Mouse (Mus musculus) heart, adult 18-20 months (tissue): ENCODE results near the gene Tcte2. TPM values are rescaled to one million over a fixed set of nuclear protein-coding genes. Genes with fewer than 3 reads are reported as not detected.
"Not testable (repeated sequence)": the region's sequence is repeated elsewhere in the genome, so short reads cannot be mapped to it uniquely, and the experiment has no call there.

Experiments
- DNase-seq, 2 experiments: peaks; one replicate each; pipeline ENCODE4 v3.0.0; 2021 to 2022; ENCODE audit warnings: mixed read lengths in 1 of 2
- long read RNA-seq, 2 experiments: library from polyadenylated mRNA; stranded (forward); transcript quantifications; one replicate each; pipeline ENCODE4 v2.0.0; 2021
- total RNA-seq, 2 experiments: library from RNA; stranded (reverse); gene quantifications; 2 replicates each; pipeline ENCODE4 v1.2.3; 2021

The Tcte2 gene
- 1 to 10 TPM; 4.7 to 6.0 TPM for total RNA-seq
- long read RNA-seq, experiment 1, partial matches to known transcripts = 0 of 1 reads
- long read RNA-seq, experiment 1, other reads (novel, unspliced or antisense) = 1 of 1 reads
- long read RNA-seq, experiment 2 = 0 reads

DNA sequence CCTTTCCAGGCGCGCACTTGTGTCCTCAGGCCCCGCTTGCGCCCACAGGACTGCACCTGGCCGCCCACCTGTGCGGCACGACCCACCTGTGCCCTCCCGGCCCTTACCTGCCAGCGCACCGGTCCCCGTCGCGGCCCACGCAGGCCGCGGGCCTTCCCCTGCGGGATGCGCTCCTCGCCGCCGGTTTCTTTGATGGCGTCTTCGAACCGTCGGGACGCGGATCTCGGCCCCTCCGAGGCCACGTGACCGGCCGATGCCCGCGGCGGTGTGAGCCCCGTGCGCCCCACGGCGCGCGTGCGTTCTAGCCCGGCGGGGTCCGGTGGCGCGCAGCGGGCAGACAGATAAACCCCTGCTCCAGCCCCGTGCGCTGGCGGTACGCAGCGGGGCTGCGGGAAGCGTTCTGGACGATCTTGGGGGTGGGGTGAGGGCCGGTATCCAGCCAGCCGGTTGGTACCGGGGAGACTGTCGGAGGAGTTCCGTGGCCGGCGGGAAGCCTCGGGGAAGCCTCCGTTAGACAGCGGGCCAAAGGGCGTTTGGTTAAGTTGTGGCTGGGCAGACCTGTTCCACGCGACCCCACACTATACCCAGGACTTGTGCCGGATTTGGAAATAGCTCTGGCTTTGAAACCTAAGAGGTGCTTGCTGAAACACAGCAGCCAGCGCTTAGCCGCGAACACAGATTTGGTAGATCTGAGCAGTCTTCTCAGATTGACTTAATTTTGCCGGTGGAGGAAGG is at the start of gene Tcte2:
Gene Tcte2, minus strand, starts transcription at position 647 of the 735 bp plus-strand sequence.
- DNase-seq = peak; percentile 32 to 62

DNA sequence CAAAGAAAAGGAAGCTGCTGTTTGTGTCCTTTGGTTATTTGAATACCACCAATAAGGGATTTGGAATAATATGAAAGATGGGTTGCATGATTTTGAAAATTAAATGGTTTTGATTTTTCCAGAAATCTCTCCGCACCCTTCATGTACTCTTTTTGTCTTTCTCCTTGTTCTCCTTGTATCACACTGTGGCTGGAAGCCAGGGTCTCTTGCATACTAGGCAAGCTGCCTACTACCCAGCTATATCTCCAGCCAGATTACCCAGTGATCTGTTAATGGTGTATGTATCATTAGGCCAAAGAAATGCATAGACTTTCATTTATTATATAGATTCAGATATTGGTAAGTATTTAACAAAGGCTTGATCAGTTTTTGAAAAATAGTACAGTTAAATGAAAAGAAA is 44.4 kb upstream of the Tcte2 start:
- no peak for DNase-seq

DNA sequence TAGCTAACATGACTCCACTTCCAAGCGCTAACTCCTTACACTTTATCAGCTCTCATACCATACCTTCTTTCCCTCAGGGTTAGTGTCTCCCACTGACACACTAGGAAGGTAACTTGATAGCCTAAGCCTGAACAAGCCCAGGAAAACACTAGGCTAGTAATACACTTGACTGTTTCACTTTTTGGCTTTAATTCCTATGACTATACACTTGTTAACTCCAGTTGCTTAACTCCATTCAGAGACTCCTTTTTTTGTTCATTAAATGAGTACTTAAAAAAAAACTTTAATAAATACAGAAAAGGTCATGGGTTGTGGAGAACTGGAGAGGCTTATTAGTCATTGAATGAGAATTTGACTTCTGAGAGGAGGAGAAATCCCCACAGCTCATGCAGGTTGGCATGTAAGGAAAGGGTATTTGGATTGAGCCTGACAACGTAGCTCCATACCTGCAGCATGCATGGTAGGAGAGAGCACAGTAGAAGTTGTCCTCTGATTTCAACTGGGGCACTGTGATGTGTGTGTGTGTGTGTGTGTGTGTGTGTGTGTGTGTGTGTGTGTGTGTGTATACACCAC is 41.3 kb upstream of the Tcte2 start:
- no peak for DNase-seq

DNA sequence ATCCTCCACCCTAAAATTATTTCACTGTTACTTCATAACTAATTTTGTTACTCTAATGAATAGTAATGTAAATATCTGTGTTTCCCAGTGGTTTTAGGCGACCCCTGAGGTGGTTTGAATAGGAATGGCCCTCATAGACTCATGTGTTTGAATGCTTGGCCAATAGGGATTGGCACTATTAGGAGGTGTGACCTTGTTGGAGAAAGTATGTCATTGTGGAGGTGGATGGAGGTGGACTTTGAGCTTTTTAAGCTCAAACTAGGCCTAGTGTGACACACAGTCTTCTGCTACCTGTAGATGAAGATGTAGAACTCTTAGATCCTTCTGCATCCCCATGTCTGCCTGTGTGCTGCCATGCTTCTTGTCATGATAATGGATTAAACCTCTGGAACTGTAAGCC is 36.1 kb upstream of the Tcte2 start:
- no peak for DNase-seq

DNA sequence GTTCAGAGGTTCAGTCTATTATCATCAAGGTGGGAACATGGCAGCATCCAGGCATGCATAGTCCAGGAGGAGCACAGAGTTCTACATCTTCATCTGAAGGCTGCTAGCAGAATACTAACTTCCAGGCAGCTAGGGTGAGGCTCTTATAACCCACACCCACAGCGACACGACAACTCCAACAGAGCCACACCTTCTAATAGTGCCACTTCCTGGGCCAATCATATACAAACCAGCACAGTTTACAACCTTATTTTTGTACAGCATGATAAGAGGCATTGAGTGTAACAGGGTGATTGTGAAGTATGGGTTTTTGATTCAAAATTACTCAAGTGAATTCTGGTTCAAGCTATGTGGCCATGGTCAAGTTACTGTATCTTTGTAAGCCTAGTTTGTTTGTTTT is 28.4 kb upstream of the Tcte2 start:
- DNase-seq = not testable (repeated sequence)

DNA sequence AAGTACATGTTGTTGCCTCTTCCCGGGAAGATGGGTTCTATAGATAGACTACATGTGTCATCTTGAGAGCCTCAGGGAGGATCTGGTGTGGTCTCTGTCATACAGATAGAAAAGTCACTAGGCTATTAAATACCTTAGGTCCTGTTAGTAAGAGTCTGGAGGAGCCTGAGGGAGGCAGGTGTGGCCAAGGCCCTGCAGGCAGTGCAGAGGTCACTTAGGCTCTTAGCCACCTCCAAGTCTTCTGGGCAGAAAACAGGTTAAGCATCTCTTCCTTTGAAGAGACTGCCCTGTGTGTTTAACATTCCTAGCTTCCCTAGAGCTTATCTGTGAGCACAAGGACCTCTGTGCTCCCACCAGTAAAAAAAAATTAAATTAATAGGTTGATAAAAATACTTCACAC is 21.8 kb upstream of the Tcte2 start:
- no peak for DNase-seq

DNA sequence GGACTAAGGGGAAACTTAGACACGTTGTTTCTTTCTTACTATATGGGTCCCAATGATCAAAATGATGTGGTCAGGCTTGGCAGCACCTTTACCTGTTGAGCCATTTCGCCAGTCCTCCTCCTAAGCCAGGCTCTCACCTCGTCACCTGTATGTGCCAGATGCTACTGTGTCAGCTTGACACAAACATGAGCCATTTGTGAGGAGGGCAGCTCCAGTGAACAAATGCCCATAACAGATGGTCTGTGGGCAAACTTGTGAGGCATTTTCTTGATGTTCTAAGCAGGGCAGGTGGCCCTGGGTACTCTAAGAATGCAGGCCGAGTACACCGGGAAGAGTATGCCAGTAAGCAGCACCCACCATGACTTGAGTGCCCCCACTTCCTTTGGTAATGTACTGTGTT is 20.3 kb upstream of the Tcte2 start:
- no peak for DNase-seq

DNA sequence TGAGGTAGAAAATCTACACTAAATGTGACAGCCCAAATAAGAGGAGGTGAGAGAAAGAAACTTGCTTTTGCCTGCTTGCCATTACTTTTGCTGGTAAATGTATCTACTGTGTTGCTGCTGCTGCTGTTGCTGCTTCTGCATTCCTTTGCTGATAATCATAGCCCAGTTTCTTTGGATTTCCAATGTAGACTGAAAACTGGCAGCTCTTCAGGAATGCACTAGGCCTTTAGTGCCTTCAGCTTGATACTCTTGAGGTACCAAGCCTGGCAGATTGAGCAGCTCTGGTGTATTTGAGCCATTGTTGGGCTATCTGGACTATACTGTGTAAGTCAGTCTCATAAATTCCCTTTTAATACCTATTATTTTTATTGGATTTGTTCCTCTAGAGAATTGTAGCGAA is 17.2 kb upstream of the Tcte2 start:
- DNase-seq = no peak

DNA sequence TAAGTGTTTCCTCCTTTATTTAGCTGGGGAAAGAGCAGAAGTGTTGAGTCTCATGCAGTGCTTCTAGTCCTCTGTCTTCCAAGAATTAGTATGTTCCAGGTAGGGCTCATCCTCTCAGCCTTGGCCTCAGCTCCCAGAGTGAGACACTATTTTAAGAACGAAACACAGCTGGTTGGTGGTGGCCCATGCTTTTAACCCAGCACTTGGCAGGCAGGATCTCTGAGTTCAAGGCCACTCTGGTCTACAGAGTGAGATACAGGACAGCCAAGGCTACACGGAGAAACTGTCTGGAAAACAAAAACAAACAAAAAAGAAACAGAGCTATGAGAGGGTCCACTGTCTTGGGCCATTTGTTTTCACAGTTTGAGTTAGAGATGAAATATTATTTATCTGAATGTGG is 16.1 kb upstream of the Tcte2 start:
- no peak for DNase-seq

DNA sequence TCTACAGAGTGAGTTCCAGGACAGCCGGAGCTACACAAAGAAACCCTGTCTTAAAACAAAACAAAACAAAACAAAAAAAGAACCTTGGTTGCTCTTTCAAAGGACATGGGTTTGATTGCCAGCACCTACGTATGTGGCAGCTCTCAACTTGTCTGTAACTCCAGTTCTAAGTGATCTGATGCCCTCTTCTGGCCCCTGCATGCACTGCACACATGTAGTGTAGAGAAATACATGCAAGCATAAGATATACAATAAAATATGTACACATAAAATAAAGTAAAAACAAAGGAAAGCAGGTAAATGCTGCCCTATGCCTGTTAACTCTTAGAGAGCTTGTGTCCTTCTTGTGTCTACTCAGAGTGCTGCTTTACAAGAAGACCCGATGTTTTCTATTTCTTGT is 7.6 kb upstream of the Tcte2 start:
- peak in 1 of 2 experiments; percentile 42 for DNase-seq

DNA sequence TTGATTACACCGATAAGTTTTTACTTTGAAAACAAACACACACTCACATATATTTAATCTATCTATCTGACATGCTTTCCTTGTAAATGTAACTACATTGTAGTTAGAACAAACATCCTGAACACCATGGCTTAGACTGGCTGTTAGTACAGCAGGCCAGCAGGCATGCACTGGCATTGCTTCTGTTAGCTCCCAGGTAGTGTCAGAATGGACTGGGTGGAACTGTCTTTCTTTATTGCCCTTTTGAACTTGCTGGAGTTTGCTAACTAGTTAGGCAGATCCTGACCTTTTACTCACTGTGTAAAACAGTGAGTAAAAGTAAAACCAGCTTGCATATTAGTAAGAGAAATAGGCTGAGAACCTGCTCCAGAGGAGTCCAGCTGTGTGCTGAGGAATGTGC is 6.9 kb upstream of the Tcte2 start:
- DNase-seq = no peak

DNA sequence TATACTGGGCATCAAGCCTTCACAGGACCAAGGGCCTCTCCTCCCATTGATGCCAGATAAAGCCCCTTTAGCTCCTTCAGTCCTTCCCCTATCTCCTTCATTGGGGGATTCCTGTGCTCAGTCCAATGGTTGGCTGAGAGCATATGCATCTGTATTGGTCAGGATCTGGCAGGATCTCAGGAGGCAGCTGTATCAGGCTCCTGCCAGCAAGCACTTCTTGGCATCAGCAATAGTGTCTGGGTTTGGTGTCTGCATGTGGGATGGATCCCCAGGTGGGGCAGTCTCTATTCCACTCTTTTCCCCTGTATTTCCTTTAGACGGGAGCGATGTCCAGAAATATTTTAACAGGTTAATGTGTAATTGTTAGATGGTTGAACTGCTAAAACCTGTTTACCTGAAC is 3.3 kb upstream of the Tcte2 start:
- DNase-seq = not testable (repeated sequence)

DNA sequence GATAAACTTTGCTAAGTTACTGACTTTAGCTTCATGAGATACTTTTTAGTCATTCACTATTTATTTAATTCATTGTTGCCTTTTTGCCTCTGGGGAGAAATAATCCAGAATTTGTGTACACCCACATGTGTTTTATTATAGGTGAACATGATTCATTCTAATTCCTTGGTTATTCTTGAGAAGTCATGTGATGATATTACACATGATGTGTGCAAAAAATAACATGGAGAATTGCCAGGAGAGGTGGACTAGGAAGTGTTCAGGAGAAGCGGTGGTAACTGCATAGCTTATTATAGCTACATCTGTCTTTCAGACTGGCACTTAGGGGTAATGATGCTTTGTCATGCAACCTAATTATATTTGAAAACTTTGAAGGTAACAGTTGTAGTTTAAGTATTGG is 2.2 kb upstream of the Tcte2 start:
- no peak for DNase-seq

DNA sequence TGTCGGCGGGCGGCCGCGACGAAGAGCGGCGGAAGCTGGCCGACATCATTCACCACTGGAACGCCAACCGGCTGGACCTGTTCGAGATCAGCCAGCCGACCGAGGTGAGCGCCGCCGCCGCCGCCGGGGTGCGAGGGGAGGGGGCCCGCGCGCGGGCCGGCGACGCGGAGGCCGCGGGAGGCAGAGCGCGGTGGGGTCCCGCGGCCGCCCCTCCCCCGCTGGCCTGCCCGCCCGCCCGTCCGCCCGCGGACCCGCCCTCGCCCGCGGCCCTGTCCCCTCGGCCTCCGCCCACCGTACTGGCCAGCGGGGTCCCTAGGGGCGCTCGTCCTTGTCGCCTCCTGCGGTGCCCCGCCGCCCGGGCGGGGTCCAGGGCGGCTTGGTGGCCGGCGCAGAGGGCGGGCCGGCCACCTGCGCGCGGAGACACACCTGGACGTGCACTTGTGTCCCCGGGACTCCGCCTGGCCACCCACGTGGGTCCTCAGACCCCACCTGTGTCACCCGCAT is 898 bp downstream of the Tcte2 start:
- peak in 1 of 2 experiments; percentile 34 for DNase-seq

DNA sequence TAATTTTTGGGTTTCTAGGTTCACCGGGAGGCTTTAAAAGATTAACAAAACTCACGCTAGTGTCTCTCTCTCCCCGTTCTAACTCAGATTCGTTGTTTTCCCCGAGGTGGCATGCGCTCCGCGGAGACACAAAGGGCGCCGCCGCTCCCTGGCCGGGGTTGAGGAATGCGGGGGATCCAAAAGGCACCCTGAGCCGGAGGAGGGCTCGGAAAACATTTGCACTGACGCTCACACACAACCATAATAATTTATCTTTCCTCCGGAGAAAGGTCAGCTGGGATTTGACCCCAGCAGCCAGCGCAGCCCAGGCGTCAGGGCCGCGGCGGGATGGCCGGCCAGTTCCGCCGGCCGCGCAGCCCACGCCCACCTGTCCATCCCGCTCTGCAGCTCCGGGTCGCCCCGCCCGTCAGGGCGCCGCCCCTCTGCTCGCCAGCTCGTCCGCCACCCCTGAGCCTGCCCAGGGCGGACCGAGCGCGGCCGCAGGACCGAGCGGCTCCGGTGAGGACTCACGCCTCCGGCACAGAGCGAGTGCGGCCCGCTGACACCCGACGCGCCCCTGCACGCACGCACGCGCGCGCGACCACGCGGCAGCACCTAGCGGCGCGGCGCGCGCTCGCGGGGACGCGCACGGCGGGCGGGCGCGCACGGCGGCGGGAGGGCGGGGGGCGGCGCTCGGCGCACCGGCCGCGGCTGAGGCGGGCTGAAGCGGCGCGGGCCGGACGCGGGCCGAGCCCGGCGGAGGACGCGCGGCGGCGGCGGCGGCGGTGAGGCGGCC is 1.6 kb downstream of the Tcte2 start, which contains the start of gene Afdn:
Gene Afdn, plus strand, starts transcription at position 687 of the 775 bp plus-strand sequence.
- DNase-seq = peak; percentile 84 to 89

DNA sequence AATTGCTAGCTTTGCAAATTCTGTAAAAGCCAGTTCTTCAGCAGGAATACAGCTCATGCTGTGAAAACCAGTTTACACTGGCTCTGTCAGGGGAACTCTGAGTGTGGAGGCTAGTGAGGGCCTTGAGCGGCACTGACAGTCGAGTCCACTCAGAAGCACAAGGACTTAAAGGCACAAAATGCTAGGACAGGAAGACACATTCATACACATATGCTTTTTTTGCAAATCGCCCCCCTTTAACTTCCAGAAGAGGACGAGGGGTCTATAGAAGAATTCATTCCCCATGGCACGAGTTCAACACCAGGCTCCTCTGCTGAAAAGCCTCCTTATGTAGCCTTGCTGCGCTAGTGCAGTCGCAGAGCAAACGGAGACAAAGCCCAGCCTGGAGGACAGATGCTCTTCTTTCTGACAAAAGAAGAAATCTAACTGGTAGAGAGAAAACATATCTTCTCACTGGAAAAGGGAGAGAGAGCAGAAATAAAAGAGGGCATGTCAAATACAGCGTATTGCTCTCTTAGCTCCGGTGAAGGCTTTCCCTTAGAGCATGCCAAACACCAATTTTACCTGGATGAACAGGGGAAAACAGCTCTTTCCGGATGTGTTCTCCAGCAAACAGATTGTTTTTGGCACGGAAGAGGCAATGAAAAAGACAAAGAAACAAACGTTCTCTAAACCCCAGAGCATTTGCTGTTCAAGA is 2.3 kb downstream of the Tcte2 start:
- peak in 1 of 2 experiments; percentile 36 for DNase-seq

DNA sequence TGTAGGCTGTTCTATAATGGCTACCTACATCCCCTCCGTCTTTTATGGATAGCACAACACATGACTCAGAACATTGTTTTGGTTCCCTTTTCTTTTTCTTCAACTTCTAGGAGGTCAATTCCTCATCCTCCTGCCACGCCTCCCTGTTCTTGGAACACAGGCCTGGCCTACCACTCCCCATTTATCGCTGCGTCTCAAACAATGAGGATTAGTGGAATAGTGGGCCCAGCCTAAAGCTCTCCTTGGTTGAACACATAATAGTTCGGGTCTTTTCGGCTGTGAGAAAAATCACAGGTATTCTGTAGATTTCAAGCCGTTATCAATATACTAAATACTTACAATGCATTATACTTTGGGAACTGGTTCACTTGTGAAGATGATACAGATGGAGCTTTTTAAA is 3.0 kb downstream of the Tcte2 start:
- no peak for DNase-seq

DNA sequence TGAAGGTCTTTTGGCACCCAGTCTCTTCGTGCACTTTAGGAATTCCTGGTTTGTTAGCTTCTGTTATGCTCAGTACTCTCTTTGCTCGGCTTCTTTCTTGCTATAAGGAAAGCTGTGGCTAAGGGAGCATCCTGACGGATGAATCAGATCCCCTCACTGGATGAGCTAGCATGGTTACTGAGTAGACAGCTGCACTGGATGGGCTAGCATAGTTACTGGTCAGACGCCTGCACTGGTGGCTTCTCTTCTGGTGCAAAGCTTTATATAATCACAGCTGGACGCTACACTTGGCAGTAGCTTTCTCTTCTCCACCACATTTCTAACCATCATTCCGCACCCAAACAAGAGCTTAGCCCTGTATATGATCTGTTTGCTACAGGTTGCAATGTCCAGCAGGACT is 6.7 kb downstream of the Tcte2 start:
- DNase-seq = no peak

DNA sequence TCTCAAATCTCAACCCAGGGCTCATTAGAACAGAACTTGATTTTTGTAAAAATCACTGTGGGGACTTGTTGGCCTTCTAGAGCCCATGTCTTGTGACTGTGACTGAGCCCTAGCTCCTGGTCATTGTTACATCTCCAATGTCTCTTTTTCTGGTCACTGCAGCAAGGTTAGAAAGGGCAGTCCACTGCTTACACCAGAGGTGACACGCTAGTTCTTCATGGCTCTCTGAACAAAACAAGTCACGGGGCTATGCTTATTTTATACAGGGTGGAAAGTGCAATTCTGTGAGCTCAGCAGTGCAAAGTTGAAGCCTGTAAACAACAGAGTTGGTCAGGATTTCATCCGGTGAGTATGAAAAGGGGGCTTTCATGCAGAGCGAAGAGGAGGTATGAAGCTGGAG is 7.7 kb downstream of the Tcte2 start:
- no peak for DNase-seq

DNA sequence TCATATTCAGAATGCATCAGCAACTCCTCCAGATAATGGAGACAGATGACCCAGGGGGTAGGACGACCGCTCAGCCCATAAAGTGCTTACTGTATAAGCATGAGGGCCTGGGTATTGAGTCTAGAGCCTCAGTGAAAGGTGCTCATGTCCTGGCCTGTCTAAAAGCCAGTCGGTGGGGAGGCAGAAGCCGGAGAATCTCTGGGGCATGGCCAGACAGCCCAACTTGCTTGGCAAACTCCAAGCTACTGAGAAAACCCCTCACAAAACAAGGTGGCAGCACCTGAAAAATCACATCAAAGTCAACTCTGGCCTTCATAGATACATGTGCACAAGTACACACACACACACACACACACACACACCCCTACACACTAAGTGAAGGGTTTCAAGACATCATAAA is 12.6 kb downstream of the Tcte2 start:
- DNase-seq = no peak

DNA sequence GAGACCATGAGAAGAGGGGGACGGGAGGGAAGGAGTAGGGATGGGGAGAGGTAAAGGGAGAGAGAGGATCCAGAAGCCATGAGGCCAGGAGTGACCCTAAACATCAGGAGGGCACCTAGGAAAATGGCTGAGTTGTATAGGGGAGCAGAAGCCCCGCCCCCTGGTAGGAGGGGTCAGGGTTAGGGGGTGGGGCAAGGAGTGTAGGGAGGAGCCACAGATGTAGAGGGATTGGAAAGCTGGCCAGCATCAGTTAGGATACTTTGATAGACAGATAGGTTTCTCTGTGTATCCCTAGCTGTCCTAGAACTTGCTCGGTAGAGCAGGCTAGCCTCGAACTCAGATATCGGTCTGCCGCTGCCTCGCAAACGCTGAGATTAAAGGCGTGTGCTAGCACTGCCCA is 13.9 kb downstream of the Tcte2 start:
- DNase-seq = no peak

DNA sequence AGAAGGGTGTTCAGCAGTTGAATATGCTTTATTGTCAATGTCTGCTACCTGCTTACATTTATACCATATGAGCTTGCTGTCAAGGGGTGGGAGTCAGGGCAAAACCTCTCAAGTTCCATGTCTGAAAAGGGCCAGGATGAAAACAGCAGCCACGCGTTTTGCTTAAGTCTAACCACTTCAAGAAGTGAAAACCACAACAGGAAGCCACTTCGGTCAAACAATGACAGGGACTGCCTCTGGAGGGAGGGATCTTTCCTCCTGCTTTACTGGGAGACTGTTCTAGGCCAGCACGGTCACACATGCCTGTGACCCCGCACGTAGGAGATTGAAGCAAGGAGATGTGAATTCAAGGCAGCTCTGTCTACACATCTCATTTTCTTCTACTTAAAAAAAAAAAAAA is 15.3 kb downstream of the Tcte2 start:
- peak in 1 of 2 experiments; percentile 39 for DNase-seq
